Mouse (Mus musculus) heart, adult 2 months (tissue): Measurements from ENCODE around the gene Pde4d. TPM values are rescaled to one million over a fixed set of nuclear protein-coding genes. Genes with fewer than 3 reads are reported as not detected.

Experiments
- DNase-seq, 2 experiments: peaks; one replicate each; pipeline ENCODE4 v3.0.0; 2021
- H3K27ac ChIP-seq: fragments of 200-600 bp; 2 replicates; pipeline ENCODE4 v1.8.1; 2022
- H3K27me3 ChIP-seq: fragments of 200-500 bp; 2 replicates; pipeline ENCODE4 v1.6.1; 2012; ENCODE audit warnings: mild to moderate bottlenecking, low read length, inconsistent platforms, mixed read lengths; ENCODE audit not compliant: control insufficient read depth, insufficient read depth
- H3K36me3 ChIP-seq: fragments of 200-500 bp; 2 replicates; pipeline ENCODE4 v1.6.1; 2012; ENCODE audit warnings: low read length, inconsistent platforms; ENCODE audit not compliant: control insufficient read depth, insufficient read depth
- H3K4me1 ChIP-seq: fragments of 200-500 bp; 2 replicates; pipeline ENCODE4 v1.6.1; 2011; ENCODE audit warnings: low read length; ENCODE audit not compliant: control insufficient read depth, insufficient read depth
- H3K4me3 ChIP-seq: fragments of 200-600 bp; 2 replicates; pipeline ENCODE4 v1.8.1; 2022
- H3K79me2 ChIP-seq: fragments of 200-500 bp; replicated peaks from 2 replicates; pipeline ENCODE4 v1.6.1; 2012; ENCODE audit warnings: mild to moderate bottlenecking, inconsistent platforms, low read length, moderate library complexity, mixed read lengths; ENCODE audit not compliant: control insufficient read depth, insufficient read depth
- H3K9ac ChIP-seq: fragments of 200-500 bp; 2 replicates; pipeline ENCODE4 v1.6.1; 2012; ENCODE audit warnings: low read depth, mild to moderate bottlenecking, control low read depth, inconsistent platforms, low read length, mixed read lengths
- CTCF ChIP-seq: fragments of 200-600 bp; IDR thresholded peaks from 2 replicates; pipeline ENCODE4 v1.8.1; 2022; ENCODE audit warnings: antibody characterized with exemption, mild to moderate bottlenecking, moderate library complexity
- EP300 ChIP-seq: fragments of 200-500 bp; IDR thresholded peaks from 2 replicates; pipeline ENCODE4 v1.6.1; 2011; ENCODE audit warnings: low read depth, low read length, control low read depth; ENCODE audit not compliant: insufficient read depth
- POLR2A ChIP-seq: fragments of 200-500 bp; IDR thresholded peaks from 2 replicates; pipeline ENCODE4 v1.6.1; 2011; ENCODE audit warnings: mild to moderate bottlenecking, low read depth, low read length, control low read depth; ENCODE audit not compliant: insufficient read depth
- WGBS: fragments of 180-500 bp; shearing (Covaris S2); methylation state at CpG from one replicate; pipeline ENCODE4 v1.1.7; 2018; 5-methylcytosine and 5-hydroxymethylcytosine counted together
- intact Hi-C: fragments of 180-260 bp; cut with DNase I; formaldehyde crosslinking; loops from one replicate; pipeline ENCODE4 v1.15.1; 2025
- polyA plus RNA-seq: library from polyadenylated mRNA; depleted of rRNA; stranded (reverse); fragments of >200 nt; gene quantifications from 2 replicates; pipeline ENCODE4 v1.2.3, GENCODE M21; 2012
- total RNA-seq, 2 experiments: library from RNA; stranded (reverse); gene quantifications; 2 replicates each; pipeline ENCODE4 v1.2.3; 2021

The Pde4d gene
- total and polyA plus RNA-seq, 3 experiments: 11.5 to 40.1 (median 38.1) TPM

DNA sequence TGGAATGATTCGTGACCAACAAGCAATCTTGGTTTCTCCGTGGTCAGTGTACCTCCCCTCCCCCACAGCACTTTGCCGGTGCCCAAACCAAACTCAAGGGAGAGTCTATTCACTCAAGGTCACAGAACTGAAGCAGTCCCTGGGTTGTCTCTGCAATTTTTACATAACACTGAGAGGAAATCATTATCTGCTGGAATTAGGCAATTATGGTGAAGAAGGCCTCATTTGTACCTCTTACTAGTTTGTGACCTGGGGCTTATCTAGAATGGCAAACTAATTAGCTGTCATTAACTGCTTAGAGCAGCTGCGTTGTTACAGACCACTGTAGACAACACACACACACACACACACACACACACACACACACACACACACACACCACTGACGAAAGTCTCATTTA lies 1325.4 kb downstream of the Pde4d start:
- Histone ChIP-seq H3K4me1 (peaks cover 2% of the 10 kb centered on the region), H3K27ac (no peak overlapping the region), H3K79me2 (no peaks in the 10 kb centered on the region), H3K9ac (no peak overlapping the region), H3K4me3 (no peak overlapping the region), H3K36me3 (peaks cover 4% of the 10 kb centered on the region), H3K27me3 (no peaks in the 10 kb centered on the region)
- intact Hi-C loops: loop anchor here (5.0 kb wide), 3 partner anchors 47 to 267 kb away; no protein-coding TSS in a partner anchor
- 68% methylated on average over 5 of the region's 5 CpGs for WGBS
- no peak for TF ChIP-seq EP300
- TF ChIP-seq POLR2A: no peak
- no peak for TF ChIP-seq CTCF
- no peak for DNase-seq

GRCm38 (mm10) chr13:109776116-109776515 lies 1326.4 kb downstream of the Pde4d start:
- Histone ChIP-seq H3K4me3 (peak overlapping the region; percentile 35; the same call in 1 of the 2 replicates), H3K36me3 (peaks cover 4% of the 10 kb centered on the region), H3K9ac (no peak overlapping the region), H3K27ac (peak overlapping the region; percentile 64), H3K27me3 (no peaks in the 10 kb centered on the region), H3K79me2 (no peaks in the 10 kb centered on the region), H3K4me1 (peaks cover 2% of the 10 kb centered on the region)
- TF ChIP-seq EP300 (peak; percentile 92), CTCF (peak; percentile 96), POLR2A (no peak)
- peak; percentile 88 to 90 for DNase-seq
- intact Hi-C loops: loop anchor here (1.0 to 5.0 kb wide), 4 partner anchors 46 to 266 kb away; no protein-coding TSS in a partner anchor
- WGBS: 2% methylated on average over 11 of the region's 11 CpGs

DNA sequence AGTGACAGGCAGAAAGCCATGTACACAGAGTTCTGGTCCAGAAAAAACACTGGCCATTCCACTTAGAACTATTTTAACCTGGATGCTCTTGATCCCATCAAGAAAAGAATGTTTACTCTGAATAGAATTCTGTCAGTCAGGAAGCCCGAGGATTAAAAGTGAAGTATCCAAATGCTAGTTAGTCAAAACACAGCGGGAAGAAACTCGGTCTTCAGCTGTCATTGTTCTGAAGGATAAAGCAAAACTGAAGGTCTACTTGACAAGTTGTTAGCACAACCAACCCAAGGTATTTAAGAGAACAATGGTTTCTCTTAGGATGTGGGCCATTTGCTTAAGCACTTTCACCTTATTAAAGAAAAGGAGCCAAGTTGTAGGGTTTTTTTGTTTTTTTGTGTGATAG lies 1327.2 kb downstream of the Pde4d start:
- H3K9ac ChIP-seq: no peak overlapping the region
- no peaks in the 10 kb centered on the region for H3K27me3 ChIP-seq
- peaks cover 4% of the 10 kb centered on the region for H3K36me3 ChIP-seq
- no peak overlapping the region for H3K4me3 ChIP-seq
- WGBS: 39% methylated on average over 3 of the region's 3 CpGs
- no peak overlapping the region; the same call in 1 of the 2 replicates for H3K27ac ChIP-seq
- H3K4me1 ChIP-seq: peaks cover 2% of the 10 kb centered on the region
- TF ChIP-seq POLR2A (no peak), EP300 (no peak), CTCF (no peak)
- intact Hi-C loops: loop anchor here (1.0 to 5.0 kb wide), 4 partner anchors 45 to 265 kb away; no protein-coding TSS in a partner anchor
- no peak for DNase-seq
- no peaks in the 10 kb centered on the region for H3K79me2 ChIP-seq

DNA sequence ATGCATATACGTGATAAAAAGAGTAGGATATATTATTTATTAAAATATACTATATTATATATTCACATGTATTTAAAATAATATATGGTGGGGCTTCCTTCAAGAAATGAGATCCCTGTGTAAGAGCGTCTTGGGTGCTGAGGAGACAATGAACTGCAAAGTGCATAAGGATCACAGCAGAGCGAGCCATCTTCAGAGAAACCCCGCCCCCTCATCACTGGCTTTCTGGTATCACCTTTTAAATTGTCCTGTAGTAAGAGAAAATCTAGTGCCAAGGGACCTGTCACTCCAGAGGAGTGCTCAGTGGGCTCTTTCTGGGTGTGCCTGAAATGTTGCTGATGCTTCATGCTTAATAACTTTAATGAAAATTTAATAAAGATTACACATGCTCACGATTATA lies 1327.7 kb downstream of the Pde4d start:
- no peak overlapping the region for H3K27ac ChIP-seq
- intact Hi-C loops: loop anchor here (5.0 kb wide), 3 partner anchors 45 to 265 kb away; no protein-coding TSS in a partner anchor

DNA sequence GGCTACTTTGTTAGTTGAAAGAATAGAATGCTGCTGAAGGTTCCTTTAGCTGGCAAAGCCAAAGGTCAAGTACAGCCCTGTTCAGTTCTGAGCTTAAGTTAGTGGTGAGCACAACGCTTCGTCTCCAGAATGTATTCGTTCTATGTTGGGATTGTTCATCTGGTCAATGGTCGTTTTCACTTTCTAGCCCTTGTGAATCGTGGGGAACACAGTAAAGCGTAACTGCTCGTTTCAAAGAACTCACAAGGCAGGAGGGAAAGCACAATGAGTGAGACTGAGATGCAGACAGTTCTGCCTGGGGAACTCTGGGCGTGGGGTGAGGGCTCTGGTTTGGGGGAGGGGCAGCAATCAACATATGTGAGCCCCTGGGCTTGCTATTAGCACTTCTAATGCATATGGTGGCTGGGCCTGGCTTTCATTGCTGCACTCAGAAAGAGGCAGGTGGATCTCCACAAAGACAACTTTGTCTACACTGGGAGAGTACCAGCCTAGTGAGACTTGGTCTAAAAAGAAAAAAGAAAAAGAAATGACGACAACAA lies 1328.6 kb downstream of the Pde4d start:
- DNase-seq: no peak
- H3K36me3 ChIP-seq: peaks cover 4% of the 10 kb centered on the region
- no peak overlapping the region for H3K9ac ChIP-seq
- peaks cover 2% of the 10 kb centered on the region for H3K4me1 ChIP-seq
- intact Hi-C loops: loop anchor here (5.0 kb wide), 3 partner anchors 44 to 264 kb away; no protein-coding TSS in a partner anchor
- H3K27ac ChIP-seq: no peak overlapping the region
- 91% methylated on average over 9 of the region's 9 CpGs for WGBS
- TF ChIP-seq CTCF (no peak), EP300 (no peak), POLR2A (no peak)
- no peaks in the 10 kb centered on the region for H3K79me2 ChIP-seq
- H3K4me3 ChIP-seq: no peak overlapping the region
- no peaks in the 10 kb centered on the region for H3K27me3 ChIP-seq

More for the DNA sequence above, 1327.7 kb downstream of the Pde4d start:
- peaks cover 4% of the 10 kb centered on the region for H3K36me3 ChIP-seq
- 92% methylated on average over 5 of the region's 5 CpGs for WGBS
- DNase-seq: no peak
- H3K4me3 ChIP-seq: no peak overlapping the region
- no peaks in the 10 kb centered on the region for H3K79me2 ChIP-seq
- H3K4me1 ChIP-seq: peaks cover 2% of the 10 kb centered on the region
- H3K9ac ChIP-seq: no peak overlapping the region
- H3K27me3 ChIP-seq: no peaks in the 10 kb centered on the region
- TF ChIP-seq CTCF (no peak), POLR2A (no peak), EP300 (no peak)

DNA sequence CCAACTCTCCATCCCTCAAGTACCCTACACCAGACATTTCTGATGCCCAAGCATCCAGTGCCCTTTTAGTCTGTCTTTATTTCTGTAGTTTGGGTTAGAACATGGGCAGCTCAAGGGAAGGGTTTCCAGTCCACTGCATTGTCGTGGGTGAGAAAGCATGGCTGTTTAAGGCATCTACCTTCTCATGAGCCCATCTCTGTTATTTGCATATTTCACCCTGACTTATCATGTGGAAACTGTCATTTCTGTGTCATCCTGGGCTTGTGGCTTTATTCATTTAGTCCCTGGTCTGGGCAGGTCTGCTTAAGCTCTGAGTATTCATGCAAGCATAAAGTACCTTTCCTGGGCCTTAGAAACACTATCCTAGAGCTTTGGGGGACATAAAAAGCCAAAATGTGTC lies 1331.7 kb downstream of the Pde4d start:
- TF ChIP-seq EP300 (no peak), POLR2A (no peak)
- peaks cover 4% of the 10 kb centered on the region for H3K36me3 ChIP-seq
- 90% methylated on average over 1 of the region's 1 CpGs for WGBS
- no peaks in the 10 kb centered on the region for H3K79me2 ChIP-seq
- DNase-seq: no peak
- peaks cover 2% of the 10 kb centered on the region for H3K4me1 ChIP-seq
- H3K4me3 ChIP-seq: no peak overlapping the region
- H3K9ac ChIP-seq: no peak overlapping the region
- no peak overlapping the region for H3K27ac ChIP-seq
- H3K27me3 ChIP-seq: no peaks in the 10 kb centered on the region
- intact Hi-C loops: no loop called here
